Mouse (Mus musculus) CH12.LX (cell line): Measurements from ENCODE around the gene Zfp790.

ENCODE experiments used
- CHD2 ChIP-seq: IDR thresholded peaks from 2 replicates; pipeline ENCODE4 v1.6.1; 2011; ENCODE audit warnings: low read length, improper control_type of control experiment
- CTCF ChIP-seq, 2 experiments: IDR thresholded peaks in 1 of 2; conservative IDR thresholded peaks in 1 of 2; 2 replicates each; pipeline ENCODE4 v1.5.1; 2011 to 2012; ENCODE audit warnings: low read depth in 2 of 2, low read length in 2 of 2, improper control_type of control experiment in 1 of 2, inconsistent platforms in 1 of 2, mild to moderate bottlenecking in 1 of 2, moderate library complexity in 1 of 2
- ELF1 ChIP-seq: IDR thresholded peaks from 2 replicates; pipeline ENCODE4 v1.6.1; 2014; ENCODE audit warnings: low read depth, mild to moderate bottlenecking, inconsistent platforms, low read length, improper control_type of control experiment
- NRF1 ChIP-seq: IDR thresholded peaks from 2 replicates; pipeline ENCODE4 v1.6.1; 2014; ENCODE audit warnings: low read depth, mild to moderate bottlenecking, inconsistent platforms, low read length, improper control_type of control experiment, moderate library complexity
- POLR2A ChIP-seq: IDR thresholded peaks from 2 replicates; pipeline ENCODE4 v1.6.1; 2011; ENCODE audit warnings: low read depth, mild to moderate bottlenecking, improper control_type of control experiment, low read length
- SMC3 ChIP-seq: IDR thresholded peaks from 2 replicates; pipeline ENCODE4 v1.6.1; 2011; ENCODE audit warnings: low read depth, low read length, improper control_type of control experiment
- ZKSCAN1 ChIP-seq: IDR thresholded peaks from 2 replicates; pipeline ENCODE4 v1.6.1; 2012; ENCODE audit warnings: low read depth, inconsistent platforms, low read length, improper control_type of control experiment, borderline replicate concordance
- ZMIZ1 ChIP-seq: IDR thresholded peaks from 2 replicates; pipeline ENCODE4 v1.6.1; 2012; ENCODE audit warnings: low read depth, mild to moderate bottlenecking, inconsistent platforms, low read length, improper control_type of control experiment

GRCm38 (mm10) chr7:29768980-29769379 lies 46.9 kb upstream of the Zfp790 start:
- TF ChIP-seq CHD2 (no peak), ZMIZ1 (no peak), NRF1 (no peak), POLR2A (no peak), CTCF (conservative IDR thresholded peaks at IDR 0.05 in 1 of 2, IDR thresholded peaks at IDR 0.05 in 1 of 2; ENCODE audit: low read depth in 2 of 2, low read length in 2 of 2) (no peak), ELF1 (no peak), ZKSCAN1 (no peak), SMC3 (no peak)
